Mouse (Mus musculus) layer of hippocampus, adult 11-12 months (tissue): Measurements from ENCODE around the gene Itpr1.

Experiments
- DNase-seq: peaks from one replicate; pipeline ENCODE4 v3.0.0; 2022; ENCODE audit warnings: low spot score

Gene Itpr1

GRCm38 (mm10) chr6:108441290-108441689 lies 228.4 kb downstream of the Itpr1 start:
- no peak for DNase-seq

- no peak for DNase-seq
Observed at GRCm38 (mm10) chr6:108442291-108442690, 229.4 kb downstream of the Itpr1 start.

- peak; percentile 75 for DNase-seq
Observed at GRCm38 (mm10) chr6:108444435-108444834, 231.5 kb downstream of the Itpr1 start.

GRCm38 (mm10) chr6:108445006-108445405 lies 232.1 kb downstream of the Itpr1 start:
- no peak for DNase-seq

GRCm38 (mm10) chr6:108446766-108447165 lies 233.9 kb downstream of the Itpr1 start:
- no peak for DNase-seq

GRCm38 (mm10) chr6:108447179-108447845 lies 234.4 kb downstream of the Itpr1 start:
- no peak for DNase-seq

GRCm38 (mm10) chr6:108448016-108448735 lies 235.3 kb downstream of the Itpr1 start:
- no peak for DNase-seq

GRCm38 (mm10) chr6:108448864-108449263 lies 236.0 kb downstream of the Itpr1 start:
- no peak for DNase-seq

- no peak for DNase-seq
Observed at GRCm38 (mm10) chr6:108451536-108451935, 238.6 kb downstream of the Itpr1 start.

- no peak for DNase-seq
Observed at GRCm38 (mm10) chr6:108453618-108454017, 240.7 kb downstream of the Itpr1 start.

- peak; percentile 74 for DNase-seq
Observed at GRCm38 (mm10) chr6:108454061-108454891, 241.4 kb downstream of the Itpr1 start.

GRCm38 (mm10) chr6:108454979-108455836 lies 242.3 kb downstream of the Itpr1 start:
- no peak for DNase-seq

GRCm38 (mm10) chr6:108456231-108457062 lies 243.6 kb downstream of the Itpr1 start:
- peak; percentile 72 for DNase-seq

- peak; percentile 48 for DNase-seq
Observed at GRCm38 (mm10) chr6:108457063-108457405, 244.1 kb downstream of the Itpr1 start.

- DNase-seq: no peak
Observed at GRCm38 (mm10) chr6:108457516-108458181, 244.8 kb downstream of the Itpr1 start.

GRCm38 (mm10) chr6:108458182-108458571 lies 245.3 kb downstream of the Itpr1 start:
- DNase-seq: no peak

- DNase-seq: no peak
Observed at GRCm38 (mm10) chr6:108458826-108459225, 245.9 kb downstream of the Itpr1 start.

GRCm38 (mm10) chr6:108464308-108464979 lies 251.5 kb downstream of the Itpr1 start:
- no peak for DNase-seq

GRCm38 (mm10) chr6:108465159-108465558 lies 252.3 kb downstream of the Itpr1 start:
- DNase-seq: no peak

GRCm38 (mm10) chr6:108466061-108466531 lies 253.2 kb downstream of the Itpr1 start:
- DNase-seq: no peak
